In the genomic region with DNA sequence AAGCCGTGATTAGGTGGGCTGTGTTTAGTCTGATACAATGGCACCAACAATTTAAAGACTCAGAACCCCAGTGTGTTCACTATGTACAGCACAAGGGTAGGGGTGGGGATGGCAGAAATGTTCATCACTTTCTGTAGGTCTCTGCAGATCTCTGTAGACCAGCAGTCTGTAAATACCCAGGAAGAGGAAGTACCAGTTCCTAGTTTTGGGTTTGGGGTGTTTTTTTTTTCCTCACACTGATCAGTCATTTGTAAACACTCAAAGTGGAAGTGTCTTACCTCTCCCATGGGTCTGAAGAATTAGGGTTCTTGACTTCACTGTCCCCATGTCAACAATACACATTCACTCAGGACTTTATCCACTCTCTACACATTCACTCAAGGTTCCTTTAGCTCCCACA, we compare ENCODE assay signal across 24 mouse cellular contexts.
DNase-seq lines count a peak whose midpoint lies in the region; ATAC-seq and TF ChIP-seq lines count a peak whose summit lies in the region.
"Had no signal": no experiment of that assay in that cellular context is flagged by ENCODE, and none has a peak within 500 bp of the region (broad histone marks: within the 10 kb centered on the region; RNA-seq: fewer than 3 reads in every experiment).

No protein-coding gene starts in this region.

- intact Hi-C loops in left cerebral cortex, postnatal 4 days (cut with DNase I): no loop called here

- no peak for DNase-seq in liver, postnatal 0 days
- DNase-seq in liver: no peak
- DNase-seq in MEL (ENCODE audit: low read depth, low spot score): peak; percentile 43
- DNase-seq in left cerebral cortex, postnatal 4 days: no peak
- DNase-seq in left cerebral cortex, adult 8-10 months (ENCODE audit: low spot score in 2 of 2): no peak
- DNase-seq: adrenal gland, postnatal 25 days; cerebellum, adult 11 months; cerebellum, adult 9-11 months; forebrain, postnatal 0 days; gastrocnemius, postnatal 36 days; heart, postnatal 4 days; kidney, adult 9 months; kidney, postnatal 14 days; layer of hippocampus, postnatal 36 days; lung, postnatal 14 days; thymus, postnatal 14 days had no signal

- no peak for TF ChIP-seq EP300 in liver, postnatal 0 days (IDR thresholded peaks at IDR 0.05; ENCODE audit: low read depth)
- TF ChIP-seq EP300 in MEL (IDR thresholded peaks at IDR 0.05; ENCODE audit: low read depth in 1 of 2, low read length in 2 of 2): peak in 1 of 2 experiments; percentile 21; a peak in 1 of 4 replicates

- TF ChIP-seq POLR2A in MEL (IDR thresholded peaks at IDR 0.05; ENCODE audit: control insufficient read depth in 1 of 2, insufficient read depth in 1 of 2, low read depth in 1 of 2, low read length in 2 of 2, poor library complexity in 1 of 2): no peak
- TF ChIP-seq POLR2A in cortical plate, adult 2 months (IDR thresholded peaks at IDR 0.05; ENCODE audit: extremely low read depth, insufficient read depth, low read length): no peak

- H3K27me3 ChIP-seq in liver, postnatal 0 days (ENCODE audit: insufficient read depth, low read length): no peaks in the 10 kb centered on the region
- H3K27me3 ChIP-seq in MEL (ENCODE audit: control insufficient read depth in 1 of 2, insufficient read depth in 2 of 2, low read length in 2 of 2): no peaks in the 10 kb centered on the region
- H3K27me3 ChIP-seq: embryonic facial prominence, embryonic 12.5 days; heart, embryonic 15.5 days; megakaryocyte, embryonic 14.5 days; midbrain, embryonic 15.5 days had no signal

- no peak overlapping the region for H3K4me3 ChIP-seq in liver, postnatal 0 days (ENCODE audit: low read depth, low read length)
- H3K4me3 ChIP-seq in MEL (ENCODE audit: control insufficient read depth in 1 of 2, insufficient read depth in 1 of 2, low read depth in 2 of 2, low read length in 2 of 2): no peak overlapping the region
- no peak overlapping the region for H3K4me3 ChIP-seq in cortical plate, adult 2 months (ENCODE audit: insufficient read depth, low read length)
- H3K4me3 ChIP-seq: embryonic facial prominence, embryonic 12.5 days; heart, embryonic 15.5 days; megakaryocyte, embryonic 14.5 days; midbrain, embryonic 15.5 days had no signal

- 0 out of 2 replicates have a peak overlapping the region, but pooled peaks have one; percentile 48 for H3K27ac ChIP-seq in liver, postnatal 0 days (ENCODE audit: low read depth)
- no peak overlapping the region for H3K27ac ChIP-seq in MEL (ENCODE audit: control insufficient read depth, low read depth, low read length)
- H3K27ac ChIP-seq in cortical plate, adult 2 months (ENCODE audit: insufficient read depth, low read length): peak overlapping the region; percentile 32
- H3K27ac ChIP-seq: embryonic facial prominence, embryonic 12.5 days; heart, embryonic 15.5 days; midbrain, embryonic 15.5 days had no signal

- H3K9me3 ChIP-seq in liver, postnatal 0 days (ENCODE audit: low read length): no peaks in the 10 kb centered on the region
- H3K9me3 ChIP-seq in MEL (replicated peaks; ENCODE audit: insufficient read depth, low read length): no peaks in the 10 kb centered on the region
- H3K9me3 ChIP-seq: embryonic facial prominence, embryonic 12.5 days; heart, embryonic 15.5 days; megakaryocyte, embryonic 14.5 days; midbrain, embryonic 15.5 days had no signal

- no peak overlapping the region for H3K9ac ChIP-seq in liver, postnatal 0 days (replicated peaks)
- no peak overlapping the region for H3K9ac ChIP-seq in MEL (ENCODE audit: control insufficient read depth, low read depth, low read length, poor library complexity, severe bottlenecking)
- H3K9ac ChIP-seq: embryonic facial prominence, embryonic 12.5 days; forebrain, postnatal 0 days; heart, embryonic 15.5 days; midbrain, embryonic 15.5 days had no signal

- H3K36me3 ChIP-seq in liver, postnatal 0 days (replicated peaks; ENCODE audit: insufficient read depth, low read length): no peaks in the 10 kb centered on the region
- no peaks in the 10 kb centered on the region for H3K36me3 ChIP-seq in MEL (ENCODE audit: control insufficient read depth in 1 of 2, insufficient read depth in 2 of 2, low read length in 2 of 2)
- H3K36me3 ChIP-seq: embryonic facial prominence, embryonic 12.5 days; heart, embryonic 15.5 days; midbrain, embryonic 15.5 days had no signal

- peaks cover 13% of the 10 kb centered on the region for H3K4me1 ChIP-seq in liver, postnatal 0 days (ENCODE audit: insufficient read depth)
- H3K4me1 ChIP-seq in MEL (ENCODE audit: control insufficient read depth in 1 of 2, insufficient read depth in 2 of 2, low read length in 2 of 2): no peaks in the 10 kb centered on the region
- no peaks in the 10 kb centered on the region for H3K4me1 ChIP-seq in cortical plate, adult 2 months (ENCODE audit: control insufficient read depth, insufficient read depth, low read length)
- H3K4me1 ChIP-seq: embryonic facial prominence, embryonic 12.5 days; heart, embryonic 15.5 days; megakaryocyte, embryonic 14.5 days; midbrain, embryonic 15.5 days had no signal

- H3K79me2 ChIP-seq in MEL (ENCODE audit: control insufficient read depth, insufficient read depth, low read length, poor library complexity): no peaks in the 10 kb centered on the region

- no peak overlapping the region for H3K4me2 ChIP-seq in liver, postnatal 0 days (ENCODE audit: low read depth, low read length)
- H3K4me2 ChIP-seq: embryonic facial prominence, embryonic 12.5 days; heart, embryonic 15.5 days; midbrain, embryonic 15.5 days had no signal

- WGBS in liver, postnatal 0 days (ENCODE audit: insufficient replicate concordance): 62% methylated on average over 1 of the region's 1 CpGs

- no peak for ATAC-seq in liver, postnatal 0 days
- ATAC-seq in neutrophil, adult 5-6 weeks (ENCODE audit: extremely low read depth, insufficient number of reproducible peaks, low FRiP score, poor library complexity, severe bottlenecking): peak; percentile 86
- ATAC-seq: forebrain, postnatal 0 days; hindbrain, embryonic 16.5 days; intestine, embryonic 16.5 days; midbrain, embryonic 15.5 days had no signal

- TF ChIP-seq CTCF in liver, postnatal 0 days (IDR thresholded peaks at IDR 0.05; ENCODE audit: low read depth): no peak
- TF ChIP-seq CTCF in MEL (IDR thresholded peaks at IDR 0.05 in 2 of 3, conservative IDR thresholded peaks at IDR 0.05 in 1 of 3; ENCODE audit: control insufficient read depth in 1 of 3, insufficient read depth in 1 of 3, low read depth in 2 of 3, low read length in 3 of 3, poor library complexity in 1 of 3, severe bottlenecking in 1 of 3): no peak
- no peak for TF ChIP-seq CTCF in cortical plate, adult 2 months (IDR thresholded peaks at IDR 0.05; ENCODE audit: extremely low read depth, insufficient read depth, low read length)

- no peak for TF ChIP-seq RAD21 in MEL (IDR thresholded peaks at IDR 0.05; ENCODE audit: low read depth, low read length)

TF ChIP-seq in MEL, 35 proteins besides CTCF, POLR2A, EP300 and RAD21:
- TF ChIP-seq ZNF384 (IDR thresholded peaks at IDR 0.05; ENCODE audit: low read depth, low read length) (peak; percentile 78), RCOR1 (IDR thresholded peaks at IDR 0.05; ENCODE audit: low read depth, low read length) (no peak)
